Mouse (Mus musculus): ENCODE results near the gene Gm10309. TPM values are rescaled to one million over a fixed set of nuclear protein-coding genes. Genes with fewer than 3 reads are reported as not detected.

Gene Gm10309
- total and polyA plus RNA-seq, 3 experiments, result 0.17 to 0.53 TPM; not detected in 1

GRCm38 (mm10) chr17:86453673-86454350 is 51.2 kb downstream of the Gm10309 start:
- no peak for DNase-seq (ENCODE audit: extremely low read depth)
- Histone ChIP-seq H3K4me3 (replicated peaks in 1 of 3; ENCODE audit: low read depth in 2 of 3, low read length in 2 of 3, poor library complexity in 1 of 3) (no peak overlapping the region), H3K27me3 (replicated peaks) (no peaks in the 10 kb centered on the region), H3K9ac (ENCODE audit: insufficient read depth, low read depth) (no peak overlapping the region), H3K9me3 (replicated peaks; ENCODE audit: low read length) (no peaks in the 10 kb centered on the region), H3K27ac (ENCODE audit: insufficient read depth, low read depth) (no peak overlapping the region), H3K4me1 (ENCODE audit: control insufficient read depth in 1 of 2, insufficient read depth in 2 of 2) (peaks cover 10 to 22% of the 10 kb centered on the region in 2 experiments; a peak in 3 of 4 replicates), H3K79me2 (replicated peaks; ENCODE audit: control insufficient read depth, extremely low read depth, insufficient read depth, poor library complexity, severe bottlenecking) (no peaks in the 10 kb centered on the region; the same call in 1 of the 2 replicates), H3K36me3 (replicated peaks in 1 of 2; ENCODE audit: control insufficient read depth in 1 of 2, insufficient read depth in 1 of 2, low read length in 1 of 2) (peaks cover 0 to 14% of the 10 kb centered on the region in 2 experiments), H3K4me2 (ENCODE audit: insufficient read depth, low read depth, poor library complexity, severe bottlenecking) (no peak overlapping the region)
- dilution Hi-C loops (cut with MboI; ENCODE audit: extremely low pct_ligation_motif_present, extremely low pct_unique_long_range_greater_than_20kb, low sequenced_read_pairs), result no loop called here
- in situ Hi-C loops (cut with MboI; ENCODE audit: low pct_ligation_motif_present, low pct_unique_long_range_greater_than_20kb, low sequenced_read_pairs), result loop anchor here (25.0 kb wide), 1 partner anchor 792 kb away; no protein-coding TSS in a partner anchor
- TF ChIP-seq MAX (IDR thresholded peaks at IDR 0.05; ENCODE audit: low read length) (no peak), E2F4 (IDR thresholded peaks at IDR 0.05; ENCODE audit: insufficient replicate concordance, low read depth, low read length) (no peak), ETS1 (conservative IDR thresholded peaks at IDR 0.05; ENCODE audit: low read depth, low read length) (no peak), NELFE (IDR thresholded peaks at IDR 0.05; ENCODE audit: low read depth, low read length) (no peak), USF1 (IDR thresholded peaks at IDR 0.05; ENCODE audit: low read depth, low read length) (no peak), ELF1 (IDR thresholded peaks at IDR 0.05; ENCODE audit: low read depth, low read length) (no peak), TBP (conservative IDR thresholded peaks at IDR 0.05; ENCODE audit: low read depth, low read length) (no peak), JUND (conservative IDR thresholded peaks at IDR 0.05; ENCODE audit: low read depth, low read length) (no peak), EP300 (IDR thresholded peaks at IDR 0.05; ENCODE audit: low read length) (no peak), BHLHE40 (IDR thresholded peaks at IDR 0.05; ENCODE audit: low read depth, low read length) (no peak), NRF1 (IDR thresholded peaks at IDR 0.05; ENCODE audit: low read depth, low read length) (no peak), KAT2A (IDR thresholded peaks at IDR 0.05; ENCODE audit: insufficient replicate concordance, low read length) (no peak), MAFK (IDR thresholded peaks at IDR 0.05; ENCODE audit: insufficient replicate concordance, low read length) (no peak), CHD1 (IDR thresholded peaks at IDR 0.05; ENCODE audit: low read depth, low read length) (no peak), ZMIZ1 (IDR thresholded peaks at IDR 0.05; ENCODE audit: low read depth, low read length) (no peak), PAX5 (IDR thresholded peaks at IDR 0.05; ENCODE audit: low read length) (no peak), UBTF (IDR thresholded peaks at IDR 0.05; ENCODE audit: low read depth, low read length) (no peak), GABPA (IDR thresholded peaks at IDR 0.05; ENCODE audit: insufficient replicate concordance, low read depth, low read length) (no peak), MXI1 (IDR thresholded peaks at IDR 0.05; ENCODE audit: low read depth, low read length) (no peak)

- DNase-seq (ENCODE audit: extremely low read depth), result no peak
- peaks cover 0 to 12% of the 10 kb centered on the region in 2 experiments for H3K36me3 ChIP-seq (replicated peaks in 1 of 2; ENCODE audit: control insufficient read depth in 1 of 2, insufficient read depth in 1 of 2, low read length in 1 of 2)
- TF ChIP-seq ZC3H11A (IDR thresholded peaks at IDR 0.05; ENCODE audit: low read depth, low read length) (no peak), POLR2AphosphoS2 (IDR thresholded peaks at IDR 0.05; ENCODE audit: low read depth, low read length) (no peak), JUND (conservative IDR thresholded peaks at IDR 0.05; ENCODE audit: low read depth, low read length) (no peak), ELF1 (IDR thresholded peaks at IDR 0.05; ENCODE audit: low read depth, low read length) (no peak), TCF12 (IDR thresholded peaks at IDR 0.05; ENCODE audit: low read depth, low read length) (no peak), KAT2A (IDR thresholded peaks at IDR 0.05; ENCODE audit: insufficient replicate concordance, low read length) (no peak), GABPA (IDR thresholded peaks at IDR 0.05; ENCODE audit: insufficient replicate concordance, low read depth, low read length) (no peak), MAX (IDR thresholded peaks at IDR 0.05; ENCODE audit: low read length) (no peak), SIN3A (IDR thresholded peaks at IDR 0.05; ENCODE audit: low read length) (no peak), MYC (IDR thresholded peaks at IDR 0.05; ENCODE audit: low read depth, low read length) (no peak)
- no peak overlapping the region for H3K9ac ChIP-seq (ENCODE audit: insufficient read depth, low read depth)
- in situ Hi-C loops (cut with MboI; ENCODE audit: low pct_ligation_motif_present, low pct_unique_long_range_greater_than_20kb, low sequenced_read_pairs), result loop anchor here (25.0 kb wide), 1 partner anchor 791 kb away; no protein-coding TSS in a partner anchor
- H3K27ac ChIP-seq (ENCODE audit: insufficient read depth, low read depth), result no peak overlapping the region
- peaks cover 7 to 15% of the 10 kb centered on the region in 2 experiments; a peak in 3 of 4 replicates for H3K4me1 ChIP-seq (ENCODE audit: control insufficient read depth in 1 of 2, insufficient read depth in 2 of 2)
- H3K9me3 ChIP-seq (replicated peaks; ENCODE audit: low read length), result peaks cover 6% of the 10 kb centered on the region
- no peaks in the 10 kb centered on the region; the same call in 1 of the 2 replicates for H3K79me2 ChIP-seq (replicated peaks; ENCODE audit: control insufficient read depth, extremely low read depth, insufficient read depth, poor library complexity, severe bottlenecking)
- H3K4me2 ChIP-seq (ENCODE audit: insufficient read depth, low read depth, poor library complexity, severe bottlenecking), result no peak overlapping the region
- H3K27me3 ChIP-seq (replicated peaks), result no peaks in the 10 kb centered on the region
- no peak overlapping the region for H3K4me3 ChIP-seq (replicated peaks in 1 of 3; ENCODE audit: low read depth in 2 of 3, low read length in 2 of 3, poor library complexity in 1 of 3)
- dilution Hi-C loops (cut with MboI; ENCODE audit: extremely low pct_ligation_motif_present, extremely low pct_unique_long_range_greater_than_20kb, low sequenced_read_pairs), result no loop called here
Measured at GRCm38 (mm10) chr17:86452934-86453333, 52.1 kb downstream of the Gm10309 start.
